Mouse (Mus musculus) liver, embryonic 13.5 days (tissue): ENCODE measurements around the gene Rbpj. TPM values are rescaled to one million over a fixed set of nuclear protein-coding genes. Genes with fewer than 3 reads are reported as not detected.
A peak's percentile ranks its signal among the peaks of the same experiment; 100 is the strongest.

Experiments used
- ATAC-seq: fragments of 200-750 bp; cut with Nextera tagmentation; 2 replicates; pipeline ENCODE4 v1.8.0; 2017; ENCODE audit warnings: low read depth, mild to moderate bottlenecking, moderate number of reproducible peaks, moderate library complexity
- DNase-seq: peaks from one replicate; pipeline ENCODE4 v3.0.0; 2022
- H3K27ac ChIP-seq: fragments of 300-500 bp; sonication (generic); 2 replicates; pipeline ENCODE4 v1.5.1; 2015; ENCODE audit warnings: moderate library complexity, mild to moderate bottlenecking, inconsistent platforms
- H3K27me3 ChIP-seq: fragments of 300-500 bp; sonication (generic); 2 replicates; pipeline ENCODE4 v1.6.1; 2015; ENCODE audit warnings: mild to moderate bottlenecking, inconsistent platforms
- H3K36me3 ChIP-seq: fragments of 300-500 bp; sonication (generic); 2 replicates; pipeline ENCODE4 v1.6.1; 2015; ENCODE audit warnings: mild to moderate bottlenecking, inconsistent platforms
- H3K4me1 ChIP-seq: fragments of 300-500 bp; sonication (generic); replicated peaks from 2 replicates; pipeline ENCODE4 v1.6.1; 2015; ENCODE audit warnings: inconsistent platforms
- H3K4me2 ChIP-seq: fragments of 300-500 bp; sonication (generic); 2 replicates; pipeline ENCODE4 v1.6.1; 2015; ENCODE audit warnings: inconsistent platforms, mild to moderate bottlenecking, moderate library complexity
- H3K4me3 ChIP-seq: fragments of 300-500 bp; sonication (generic); replicated peaks from 2 replicates; pipeline ENCODE4 v1.5.1; 2015; ENCODE audit warnings: mild to moderate bottlenecking, inconsistent platforms
- H3K9ac ChIP-seq: fragments of 300-500 bp; sonication (generic); 2 replicates; pipeline ENCODE4 v1.6.1; 2015; ENCODE audit warnings: mild to moderate bottlenecking, inconsistent platforms
- H3K9me3 ChIP-seq: fragments of 300-500 bp; sonication (generic); replicated peaks from 2 replicates; pipeline ENCODE4 v1.6.1; 2016; ENCODE audit warnings: inconsistent platforms
- WGBS: fragments of 180-500 bp; shearing (Covaris S2); methylation state at CpG from one replicate; pipeline ENCODE4 v1.1.7; 2015; ENCODE audit not compliant: insufficient replicate concordance; 5-methylcytosine and 5-hydroxymethylcytosine counted together
- polyA plus RNA-seq: library from polyadenylated mRNA; unstranded; fragments of >200 nt; fragmentation: Nextera tagmentation; extraction: Ambion mirVana; gene quantifications from 2 replicates; pipeline ENCODE4 v1.2.1, GENCODE M21; 2015

The Rbpj gene
- polyA plus RNA-seq, 1 experiment from 2014 or later: 7.4 TPM

DNA sequence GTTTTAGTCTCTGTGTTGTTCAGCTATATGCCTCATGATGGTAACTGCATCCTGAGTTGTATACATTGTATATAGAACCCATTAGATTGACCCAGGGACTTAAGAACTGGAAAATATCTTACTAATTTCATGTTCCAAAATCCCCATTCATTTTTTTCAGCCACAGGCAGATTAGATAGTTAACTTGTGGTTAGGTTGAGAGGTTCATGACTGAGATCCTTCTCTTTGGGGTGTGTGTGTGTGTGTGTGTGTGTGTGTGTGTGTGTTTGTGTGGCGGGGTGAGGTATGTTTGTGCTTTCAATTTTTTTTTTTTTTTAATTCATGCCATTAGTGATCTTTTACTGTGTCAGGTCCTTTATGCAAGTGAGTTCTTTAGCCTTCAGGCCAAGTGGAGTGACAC lies 133.2 kb downstream of the Rbpj start:
- H3K4me3 ChIP-seq: no peak overlapping the region
- H3K27me3 ChIP-seq: no peaks in the 10 kb centered on the region
- no peak for ATAC-seq
- DNase-seq: no peak
- H3K9ac ChIP-seq: no peak overlapping the region
- WGBS: 55% methylated on average over 1 of the region's 1 CpGs
- H3K4me1 ChIP-seq: peaks cover 16% of the 10 kb centered on the region
- no peak overlapping the region for H3K27ac ChIP-seq
- H3K36me3 ChIP-seq: no peaks in the 10 kb centered on the region
- no peak overlapping the region for H3K4me2 ChIP-seq
- no peaks in the 10 kb centered on the region for H3K9me3 ChIP-seq

DNA sequence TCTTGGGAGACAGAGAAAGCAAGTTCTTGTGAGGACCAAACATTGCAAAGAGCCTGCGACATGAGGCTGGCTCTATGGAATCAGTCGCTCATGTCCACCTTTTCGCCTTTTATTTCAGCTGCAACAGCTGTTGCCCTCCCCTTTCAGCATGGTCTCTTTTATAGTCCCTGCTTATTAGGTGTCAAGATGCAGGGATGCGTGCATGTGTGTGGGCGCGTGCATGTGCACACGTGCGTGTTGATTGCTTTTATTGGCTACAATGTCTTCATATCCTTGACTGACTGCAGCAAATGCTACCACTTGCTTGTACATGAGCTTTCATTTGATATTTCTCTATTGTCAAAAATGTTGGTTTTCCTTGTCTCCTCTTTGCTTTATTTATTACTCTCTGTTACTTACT lies 136.2 kb downstream of the Rbpj start:
- Histone ChIP-seq H3K4me1 (peaks cover 25% of the 10 kb centered on the region), H3K9ac (no peak overlapping the region), H3K4me2 (no peak overlapping the region), H3K27me3 (no peaks in the 10 kb centered on the region), H3K36me3 (no peaks in the 10 kb centered on the region), H3K27ac (no peak overlapping the region), H3K4me3 (no peak overlapping the region), H3K9me3 (no peaks in the 10 kb centered on the region)
- no peak for ATAC-seq
- WGBS: 82% methylated on average over 8 of the region's 8 CpGs
- DNase-seq: no peak

DNA sequence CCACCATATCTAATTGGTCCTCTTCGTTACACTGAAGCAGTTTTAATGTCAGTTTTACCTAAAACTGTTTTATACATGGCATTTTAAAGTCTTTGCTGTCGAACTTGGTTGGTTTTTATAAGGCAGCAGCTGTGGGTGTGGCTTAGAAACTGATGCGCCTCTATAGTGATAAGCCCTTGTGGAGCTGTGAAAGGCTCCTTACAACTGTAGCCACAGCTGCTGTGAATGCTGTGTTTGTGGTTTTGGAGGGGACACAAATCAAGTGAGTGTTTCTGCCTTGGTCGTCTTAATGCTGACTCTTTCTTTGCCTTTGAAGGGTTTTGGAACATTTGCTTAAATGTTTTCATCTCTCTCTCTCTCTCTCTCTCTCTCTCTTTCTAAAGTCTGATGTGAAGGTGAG lies 139.5 kb downstream of the Rbpj start:
- Histone ChIP-seq H3K27me3 (no peaks in the 10 kb centered on the region), H3K36me3 (no peaks in the 10 kb centered on the region), H3K4me3 (no peak overlapping the region), H3K9ac (no peak overlapping the region; the same call in 1 of the 2 replicates), H3K4me2 (no peak overlapping the region; the same call in 1 of the 2 replicates), H3K27ac (no peak overlapping the region), H3K4me1 (peaks cover 18% of the 10 kb centered on the region), H3K9me3 (no peaks in the 10 kb centered on the region)
- DNase-seq (peak; percentile 9), ATAC-seq (peak; percentile 63; the same call in 1 of the 2 replicates)
- 25% methylated on average over 4 of the region's 4 CpGs for WGBS

DNA sequence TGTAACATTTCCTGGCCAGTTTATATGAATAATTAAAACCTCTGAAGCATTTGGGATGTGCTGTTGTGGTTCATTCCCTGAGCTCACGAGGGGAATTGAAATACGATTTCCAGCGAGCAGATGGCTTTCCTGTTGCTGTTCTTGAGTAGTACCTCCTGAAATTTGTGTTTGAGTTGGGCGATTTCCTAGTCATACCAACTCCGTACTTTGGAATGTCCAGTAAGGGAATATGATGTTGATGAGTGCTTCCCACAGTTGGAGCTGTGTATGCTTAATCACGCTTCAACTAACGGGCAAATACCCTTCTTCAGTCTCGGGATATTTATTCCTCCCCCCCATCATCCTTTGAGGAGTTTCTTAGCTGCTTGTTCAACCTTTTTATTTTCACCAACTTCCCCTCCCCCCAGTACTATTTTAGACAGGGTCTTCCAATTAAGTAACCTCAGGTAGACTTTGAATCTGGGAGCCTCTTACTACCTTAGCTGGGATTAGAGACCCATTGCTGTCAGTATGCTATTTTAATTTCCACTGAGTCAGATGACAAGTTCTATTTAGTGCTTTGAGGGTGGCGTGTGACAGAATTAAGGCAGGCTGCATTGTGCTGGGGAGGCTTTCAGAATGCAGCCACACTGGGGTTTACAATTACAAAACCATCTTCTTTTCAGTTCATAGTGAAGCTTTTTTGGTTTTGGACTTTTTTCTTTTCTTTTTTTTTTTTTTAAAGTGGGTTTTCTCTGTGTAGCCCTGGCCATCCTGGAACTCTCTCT lies 141.5 kb downstream of the Rbpj start:
- Histone ChIP-seq H3K4me2 (no peak overlapping the region), H3K36me3 (no peaks in the 10 kb centered on the region), H3K27me3 (no peaks in the 10 kb centered on the region), H3K9ac (no peak overlapping the region), H3K9me3 (no peaks in the 10 kb centered on the region), H3K4me3 (no peak overlapping the region), H3K27ac (no peak overlapping the region), H3K4me1 (peaks cover 18% of the 10 kb centered on the region)
- DNase-seq (no peak), ATAC-seq (no peak)
- 78% methylated on average over 9 of the region's 9 CpGs for WGBS

DNA sequence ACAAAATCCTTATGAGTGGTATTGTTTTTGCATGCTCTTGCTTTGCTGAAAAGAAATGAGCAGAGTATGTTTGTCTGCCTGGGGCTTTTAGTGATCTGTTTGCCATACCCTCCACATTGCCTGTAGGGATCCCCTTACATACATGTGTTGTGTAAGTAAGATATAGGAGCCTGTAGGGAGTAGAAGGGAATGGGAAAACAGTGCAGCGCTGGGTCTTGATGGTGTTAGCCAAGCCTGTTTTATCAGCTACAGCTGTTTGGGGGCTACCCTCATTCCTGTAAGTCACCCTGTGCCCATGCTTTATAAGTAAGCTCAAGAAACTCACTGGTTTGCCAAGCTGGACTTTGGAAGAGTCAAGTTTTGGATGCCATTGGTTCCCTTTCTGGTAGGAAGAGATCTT lies 152.9 kb downstream of the Rbpj start:
- Histone ChIP-seq H3K4me1 (peaks cover 12% of the 10 kb centered on the region), H3K27ac (no peak overlapping the region), H3K9me3 (no peaks in the 10 kb centered on the region), H3K4me2 (no peak overlapping the region), H3K9ac (no peak overlapping the region), H3K4me3 (no peak overlapping the region), H3K27me3 (no peaks in the 10 kb centered on the region), H3K36me3 (peaks cover 5% of the 10 kb centered on the region; the same call in 1 of the 2 replicates)
- DNase-seq (no peak), ATAC-seq (no peak)
- WGBS: 67% methylated on average over 1 of the region's 1 CpGs

DNA sequence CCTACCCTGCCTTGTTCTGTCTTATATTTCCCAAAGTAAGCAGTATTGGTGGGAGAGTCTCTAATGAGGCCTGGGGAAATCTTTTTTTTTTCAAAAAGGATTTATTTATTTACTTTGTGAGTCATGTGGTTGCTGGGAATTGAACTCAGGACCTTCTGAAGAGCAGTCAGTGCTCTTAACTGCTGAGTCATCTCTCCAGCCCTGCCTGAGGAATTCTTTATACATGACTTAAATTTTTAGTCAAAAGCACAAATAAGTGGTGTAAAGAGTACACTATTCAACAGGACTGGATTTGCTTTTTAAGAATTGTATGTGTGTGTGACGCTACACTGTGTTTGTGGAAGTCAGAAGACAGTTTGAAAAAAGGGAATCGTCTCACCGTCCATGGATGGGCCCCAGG lies 166.1 kb downstream of the Rbpj start:
- Histone ChIP-seq H3K36me3 (peaks cover 7% of the 10 kb centered on the region; the same call in 1 of the 2 replicates), H3K27ac (no peak overlapping the region), H3K4me1 (peaks cover 17% of the 10 kb centered on the region), H3K9me3 (no peaks in the 10 kb centered on the region), H3K4me2 (no peak overlapping the region), H3K27me3 (no peaks in the 10 kb centered on the region), H3K9ac (no peak overlapping the region), H3K4me3 (no peak overlapping the region)
- no peak for ATAC-seq
- WGBS: 77% methylated on average over 3 of the region's 3 CpGs
- no peak for DNase-seq

DNA sequence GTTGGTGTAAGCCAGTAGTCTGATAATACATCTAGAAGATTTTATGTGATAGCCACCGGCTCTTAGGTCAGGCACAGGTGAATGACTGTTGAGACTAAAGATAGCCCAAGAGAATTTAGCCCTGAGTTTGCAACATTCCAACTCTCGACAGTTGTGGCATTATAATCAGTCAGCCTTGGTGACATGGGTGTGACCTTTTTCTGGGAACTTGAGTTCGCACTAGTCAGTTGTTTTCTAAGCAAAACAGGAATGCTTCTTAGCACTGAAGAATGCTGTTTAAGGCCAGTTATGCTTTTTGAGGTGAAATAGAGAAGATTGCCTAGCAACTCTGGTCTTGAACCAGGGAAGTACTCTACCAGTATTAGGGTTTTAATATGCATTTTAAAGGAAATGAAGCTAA lies 170.8 kb downstream of the Rbpj start:
- ATAC-seq (peak; percentile 83), DNase-seq (peak; percentile 39)
- peak overlapping the region; percentile 66 for H3K27ac ChIP-seq
- H3K27me3 ChIP-seq: no peaks in the 10 kb centered on the region
- no peak overlapping the region for H3K9ac ChIP-seq
- WGBS: 16% methylated on average over 3 of the region's 3 CpGs
- peak overlapping the region; percentile 23; the same call in 1 of the 2 replicates for H3K4me2 ChIP-seq
- peaks cover 27% of the 10 kb centered on the region for H3K4me1 ChIP-seq
- H3K36me3 ChIP-seq: no peaks in the 10 kb centered on the region
- no peaks in the 10 kb centered on the region for H3K9me3 ChIP-seq
- no peak overlapping the region for H3K4me3 ChIP-seq

DNA sequence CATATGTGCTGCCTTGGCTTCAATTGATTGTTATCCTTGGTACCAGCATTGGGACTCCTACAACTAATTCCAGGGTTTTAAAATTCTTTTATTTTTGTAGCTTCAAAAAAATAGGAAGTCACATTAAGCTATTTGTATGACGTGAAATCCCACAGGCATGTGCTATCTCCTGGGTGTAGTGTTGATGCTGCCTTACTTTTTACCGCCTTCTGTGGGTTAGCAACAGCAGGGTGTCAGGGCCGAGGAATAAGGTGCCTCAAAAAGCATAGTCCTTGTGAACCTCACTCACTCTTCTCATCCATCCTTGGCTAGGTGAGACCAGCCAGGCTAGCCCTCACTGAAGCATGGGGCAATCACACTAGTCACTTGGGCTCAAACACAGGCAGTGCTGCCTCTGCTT lies 171.3 kb downstream of the Rbpj start:
- ATAC-seq (peak; percentile 67), DNase-seq (no peak)
- no peak overlapping the region for H3K9ac ChIP-seq
- peaks cover 1% of the 10 kb centered on the region; the same call in 1 of the 2 replicates for H3K36me3 ChIP-seq
- WGBS: 45% methylated on average over 3 of the region's 3 CpGs
- peak overlapping the region; percentile 66 for H3K27ac ChIP-seq
- no peaks in the 10 kb centered on the region for H3K27me3 ChIP-seq
- H3K9me3 ChIP-seq: no peaks in the 10 kb centered on the region
- peaks cover 27% of the 10 kb centered on the region for H3K4me1 ChIP-seq
- peak overlapping the region; percentile 23; the same call in 1 of the 2 replicates for H3K4me2 ChIP-seq
- H3K4me3 ChIP-seq: no peak overlapping the region

DNA sequence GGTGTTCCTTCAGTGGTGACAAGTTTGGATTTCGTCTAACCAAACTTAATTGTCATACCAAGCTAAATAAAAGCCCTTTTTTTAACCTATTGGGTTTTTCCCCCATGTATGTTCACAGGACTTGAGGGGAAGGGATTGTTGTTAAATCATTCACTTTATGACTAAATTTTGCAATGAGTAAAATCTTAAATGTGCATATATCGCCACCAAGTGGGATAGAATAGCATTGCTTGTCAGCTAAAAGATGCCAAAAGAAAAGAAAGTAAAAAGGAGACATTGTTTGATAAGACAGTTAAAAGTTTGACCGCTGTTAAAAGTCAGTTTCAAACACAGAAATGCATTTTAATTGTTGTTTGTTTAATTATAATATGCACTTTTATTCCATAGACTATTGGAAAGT lies 172.7 kb downstream of the Rbpj start:
- DNase-seq (no peak), ATAC-seq (no peak)
- no peak overlapping the region for H3K4me2 ChIP-seq
- peaks cover 8% of the 10 kb centered on the region; the same call in 1 of the 2 replicates for H3K36me3 ChIP-seq
- no peaks in the 10 kb centered on the region for H3K9me3 ChIP-seq
- no peak overlapping the region for H3K9ac ChIP-seq
- whole genome bisulfite sequencing: 54% methylated on average over 3 of the region's 3 CpGs
- peaks cover 27% of the 10 kb centered on the region for H3K4me1 ChIP-seq
- H3K4me3 ChIP-seq: no peak overlapping the region
- H3K27me3 ChIP-seq: no peaks in the 10 kb centered on the region
- no peak overlapping the region for H3K27ac ChIP-seq

DNA sequence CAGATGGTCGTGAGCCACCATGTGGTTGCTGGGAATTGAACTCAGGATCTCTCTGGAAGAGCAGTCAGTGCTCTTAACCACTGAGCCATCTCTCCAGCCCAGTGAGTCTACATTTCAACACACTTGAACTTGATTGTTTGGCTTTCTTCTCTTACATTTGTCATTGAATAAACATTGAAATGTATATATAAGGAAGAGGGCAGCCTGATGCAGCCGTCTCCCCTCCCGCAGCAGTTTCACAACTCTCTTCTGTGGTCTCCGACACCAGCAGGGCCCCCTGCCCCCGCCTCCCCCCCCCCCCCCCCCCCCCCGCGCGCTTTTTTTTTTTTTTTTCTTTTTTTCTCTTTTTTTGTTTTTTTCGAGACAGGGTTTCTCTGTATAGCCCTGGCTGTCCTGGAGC lies 180.7 kb downstream of the Rbpj start:
- no peaks in the 10 kb centered on the region for H3K9me3 ChIP-seq
- no peak overlapping the region for H3K4me2 ChIP-seq
- H3K27me3 ChIP-seq: no peaks in the 10 kb centered on the region
- no peak overlapping the region for H3K4me3 ChIP-seq
- no peak for ATAC-seq
- 86% methylated on average over 4 of the region's 9 CpGs for WGBS
- no peak overlapping the region for H3K27ac ChIP-seq
- H3K9ac ChIP-seq: no peak overlapping the region
- H3K36me3 ChIP-seq: peaks cover 29% of the 10 kb centered on the region
- no peak for DNase-seq
- H3K4me1 ChIP-seq: no peaks in the 10 kb centered on the region

DNA sequence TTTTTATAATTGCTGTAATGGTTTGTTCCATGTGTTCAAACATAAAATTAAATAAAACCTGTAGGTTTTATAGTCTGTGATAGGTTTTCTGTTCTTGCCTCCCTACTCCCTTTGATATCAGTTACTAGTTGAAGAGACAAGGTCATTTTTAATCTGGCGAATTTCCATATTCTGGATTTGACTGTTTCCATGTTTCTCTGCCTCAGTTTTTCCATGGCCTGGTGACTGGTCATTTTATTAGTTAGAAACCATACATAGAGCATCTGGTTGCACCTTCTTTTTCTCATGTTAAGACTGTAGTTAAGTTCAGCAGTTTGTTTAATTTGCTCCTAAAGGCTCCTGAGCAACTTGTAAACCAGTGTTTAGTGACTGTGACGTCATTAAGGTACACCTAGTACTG lies 181.4 kb downstream of the Rbpj start:
- DNase-seq (no peak), ATAC-seq (no peak)
- H3K36me3 ChIP-seq: peaks cover 33% of the 10 kb centered on the region
- no peaks in the 10 kb centered on the region for H3K4me1 ChIP-seq
- no peaks in the 10 kb centered on the region for H3K9me3 ChIP-seq
- H3K9ac ChIP-seq: no peak overlapping the region
- H3K4me2 ChIP-seq: no peak overlapping the region
- H3K27ac ChIP-seq: no peak overlapping the region
- 76% methylated on average over 2 of the region's 2 CpGs for WGBS
- H3K27me3 ChIP-seq: no peaks in the 10 kb centered on the region
- H3K4me3 ChIP-seq: no peak overlapping the region

DNA sequence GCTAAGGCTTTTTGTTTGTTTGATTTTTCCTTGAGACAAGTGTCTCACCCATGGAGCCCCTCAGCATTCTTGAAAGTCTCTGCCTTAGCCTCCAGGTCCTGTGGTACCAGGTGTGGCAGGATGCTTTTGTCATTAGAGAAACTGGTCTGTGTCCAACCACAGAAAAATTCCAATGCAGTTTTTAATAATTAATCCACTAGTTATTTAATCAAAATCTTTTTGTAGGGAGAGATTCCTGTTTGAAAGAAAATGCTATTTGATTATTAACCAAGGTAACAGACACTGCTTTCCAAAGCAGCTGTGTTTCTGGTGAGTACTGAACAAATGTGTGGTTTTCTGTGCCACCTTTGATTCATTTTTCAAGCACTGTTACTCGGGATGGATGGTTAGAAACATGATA lies 190.6 kb downstream of the Rbpj start:
- H3K27ac ChIP-seq: no peak overlapping the region
- H3K4me3 ChIP-seq: no peak overlapping the region
- H3K9me3 ChIP-seq: no peaks in the 10 kb centered on the region
- H3K36me3 ChIP-seq: peaks cover 12% of the 10 kb centered on the region; the same call in 1 of the 2 replicates
- H3K4me1 ChIP-seq: no peaks in the 10 kb centered on the region
- ATAC-seq: no peak
- no peak overlapping the region for H3K9ac ChIP-seq
- 45% methylated on average over 1 of the region's 1 CpGs for WGBS
- no peak overlapping the region for H3K4me2 ChIP-seq
- H3K27me3 ChIP-seq: no peaks in the 10 kb centered on the region
- DNase-seq: no peak
